ENCODE assay signal across 8 mouse cellular contexts in the genomic region with DNA sequence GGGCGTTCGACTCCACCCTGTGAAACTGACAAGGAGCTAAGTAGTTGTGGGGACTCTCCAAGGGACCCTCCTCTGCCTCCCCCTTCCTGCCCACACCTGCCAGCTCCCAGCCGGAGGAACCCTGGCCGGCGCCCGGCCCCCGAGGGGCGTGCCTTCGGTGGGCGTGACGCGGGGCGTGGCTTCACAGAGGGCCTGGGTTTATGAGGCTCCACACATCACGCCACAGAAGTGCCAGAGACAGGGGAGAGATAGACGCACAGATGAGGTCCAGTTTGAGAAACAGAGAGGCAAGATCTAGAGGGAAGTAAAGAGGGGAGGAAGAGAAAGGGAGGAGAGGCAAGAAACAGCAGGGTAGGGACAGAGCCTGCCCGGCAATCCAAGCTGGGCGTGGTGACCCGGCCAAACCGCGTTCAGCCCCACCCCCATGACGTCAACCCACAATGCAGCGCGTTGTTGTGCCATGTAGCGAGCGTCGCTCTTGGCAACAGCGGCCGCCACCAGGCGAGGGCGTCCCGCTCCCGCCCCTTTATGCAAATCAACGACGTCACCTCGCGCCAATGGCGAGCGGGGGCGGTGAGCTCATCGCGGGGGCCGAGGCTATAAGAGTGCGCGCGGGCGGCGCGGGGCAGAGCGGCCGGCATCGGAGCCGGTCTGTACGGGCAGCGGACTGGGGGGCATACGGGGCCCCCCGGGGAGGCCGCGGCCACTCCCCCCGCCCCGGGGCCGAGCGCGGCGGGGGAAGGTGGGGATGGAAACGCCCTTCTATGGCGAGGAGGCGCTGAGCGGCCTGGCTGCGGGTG. TPM values are rescaled to one million over a fixed set of nuclear protein-coding genes. Genes with fewer than 3 reads are reported as not detected.
A peak's percentile ranks its signal among the peaks of the same experiment; 100 is the strongest.
DNase-seq lines count a peak whose midpoint lies in the region; ATAC-seq lines count a peak whose summit lies in the region.

A gene (plus strand): TSS at position 640 of the 800 bp plus-strand sequence.

- H3K27me3 ChIP-seq in hindbrain, embryonic 11.5 days (ENCODE audit: control insufficient read depth, insufficient read depth, low read length) = no peaks in the 10 kb centered on the region

- peak; percentile 89 for ATAC-seq in hindbrain, embryonic 11.5 days (ENCODE audit: low FRiP score)

- peak within 1 kb of the TSS; percentile 99 for H3K9ac ChIP-seq in hindbrain, embryonic 11.5 days (ENCODE audit: low read depth, low read length)

- peaks cover 5% of the 10 kb centered on the region for H3K36me3 ChIP-seq in hindbrain, embryonic 11.5 days (ENCODE audit: control insufficient read depth, insufficient read depth, low read length)

- peak within 1 kb of the TSS; percentile 99 for H3K4me3 ChIP-seq in hindbrain, embryonic 11.5 days (ENCODE audit: low read depth, low read length)

- DNase-seq in MN1 (ENCODE audit: low spot score) = peak; percentile 100
- peak; percentile 99 for DNase-seq in cerebellum, adult 9-10 months
- DNase-seq in frontal cortex, adult 2 months (ENCODE audit: extremely low spot score in 1 of 2, low spot score in 1 of 2) = peak; percentile 97 to 99
- DNase-seq in hindbrain, embryonic 11.5 days (ENCODE audit: low spot score) = peak; percentile 100
- DNase-seq in layer of hippocampus, postnatal 10 days (ENCODE audit: low spot score in 2 of 2) = peak; percentile 99
- peak; percentile 99 for DNase-seq in lung, postnatal 10 days
- peak; percentile 99 for DNase-seq in ovary, postnatal 36 days (ENCODE audit: low spot score)
- DNase-seq in thymus, postnatal 25 days = peak; percentile 100

- peak within 1 kb of the TSS; percentile 99 for H3K27ac ChIP-seq in hindbrain, embryonic 11.5 days (ENCODE audit: low read depth, low read length)

- H3K4me2 ChIP-seq in hindbrain, embryonic 11.5 days (replicated peaks; ENCODE audit: low read depth, low read length) = peak within 1 kb of the TSS; percentile 60

- H3K9me3 ChIP-seq in hindbrain, embryonic 11.5 days (ENCODE audit: control insufficient read depth, low read length) = no peaks in the 10 kb centered on the region

- H3K4me1 ChIP-seq in hindbrain, embryonic 11.5 days (replicated peaks; ENCODE audit: control insufficient read depth, insufficient read depth, low read length) = peaks cover 24% of the 10 kb centered on the region

- WGBS in hindbrain, embryonic 11.5 days = under 1% methylated on average over 64 of the region's 69 CpGs

RNA-seq across cellular contexts. Expression of the gene that starts here (rescaled TPM):
- 226 and 228 TPM in 2 replicates for polyA plus RNA-seq in frontal cortex, adult 2 months (2012; rRNA removed)
- polyA plus RNA-seq in hindbrain, embryonic 11.5 days (2014; fragmentation: Nextera tagmentation; extraction: Ambion mirVana) = 126 and 137 TPM in 2 replicates
- total RNA-seq in layer of hippocampus, postnatal 10 days (2021) = 100 to 1,000 TPM; 166 to 187 TPM

Comparison
In these comparisons a context has a peak if more than half of its experiments do, and no peak if none do; other contexts are left out.
1. Peak in every context shown above with its lines: DNase-seq, ATAC-seq, H3K4me3 ChIP-seq and H3K27ac ChIP-seq.